Mouse (Mus musculus) hindlimb bud, embryonic 11.5 days (tissue): ENCODE measurements around the gene Gata1.
A peak's percentile ranks its signal among the peaks of the same experiment; 100 is the strongest.
"Not testable (repeated sequence)": the region's sequence is repeated elsewhere in the genome, so short reads cannot be mapped to it uniquely, and the experiment has no call there.

Source experiments
- DNase-seq: peaks from one replicate; pipeline ENCODE4 v3.0.0-alpha.2; 2012; ENCODE audit warnings: low read depth, low spot score; ENCODE audit errors: extremely low spot score

Gene Gata1

GRCm38 (mm10) chrX:7967596-7968201 lies 10.2 kb downstream of the Gata1 start:
- DNase-seq = no peak

- DNase-seq = no peak
Measured at GRCm38 (mm10) chrX:7966161-7966560, 11.7 kb downstream of the Gata1 start.

- DNase-seq = no peak
Measured at GRCm38 (mm10) chrX:7963829-7964626, 13.8 kb downstream of the Gata1 start.

GRCm38 (mm10) chrX:7958868-7959267 lies 19.0 kb downstream of the Gata1 start:
- DNase-seq = no peak

- DNase-seq = no peak
Measured at GRCm38 (mm10) chrX:7950091-7950490, 27.8 kb downstream of the Gata1 start.

GRCm38 (mm10) chrX:7947900-7948492 lies 29.9 kb downstream of the Gata1 start:
- peak; percentile 57 for DNase-seq

- no peak for DNase-seq
Measured at GRCm38 (mm10) chrX:7947108-7947899, 30.6 kb downstream of the Gata1 start, which contains the start of gene Hdac6. Gene Hdac6 (minus strand): TSS chrX:7947889.

GRCm38 (mm10) chrX:7945618-7946017 lies 32.3 kb downstream of the Gata1 start:
- no peak for DNase-seq

GRCm38 (mm10) chrX:7937667-7938066 lies 40.2 kb downstream of the Gata1 start:
- DNase-seq = no peak

- no peak for DNase-seq
Measured at GRCm38 (mm10) chrX:7936874-7937273, 41.0 kb downstream of the Gata1 start.

- DNase-seq = no peak
Measured at GRCm38 (mm10) chrX:7928270-7928790, 49.5 kb downstream of the Gata1 start, which contains the start of gene Eras. Gene Eras (minus strand): TSS chrX:7928607.

GRCm38 (mm10) chrX:7927116-7927515 lies 50.8 kb downstream of the Gata1 start:
- DNase-seq = no peak

- no peak for DNase-seq
Measured at GRCm38 (mm10) chrX:7926266-7926665, 51.6 kb downstream of the Gata1 start.

- no peak for DNase-seq
Measured at GRCm38 (mm10) chrX:7922032-7922431, 55.8 kb downstream of the Gata1 start.

GRCm38 (mm10) chrX:7919601-7920383 lies 58.1 kb downstream of the Gata1 start, which contains the start of gene Pcsk1n:
Gene Pcsk1n (plus strand): TSS chrX:7919822.
- DNase-seq = no peak

GRCm38 (mm10) chrX:7917960-7918359 lies 59.9 kb downstream of the Gata1 start:
- DNase-seq = not testable (repeated sequence)

GRCm38 (mm10) chrX:7915669-7916068 lies 62.2 kb downstream of the Gata1 start:
- not testable (repeated sequence) for DNase-seq

GRCm38 (mm10) chrX:7910473-7910872 lies 67.4 kb downstream of the Gata1 start:
- DNase-seq = no peak
